Mouse (Mus musculus) cerebellum, adult 2 months (tissue): ENCODE data around the gene Gtpbp2. TPM values are rescaled to one million over a fixed set of nuclear protein-coding genes. Genes with fewer than 3 reads are reported as not detected.

ENCODE experiments used
- DNase-seq, 2 experiments: peaks; one replicate each; pipeline ENCODE4 v3.0.0; 2021
- H3K27ac ChIP-seq: fragments of 200-500 bp; 2 replicates; pipeline ENCODE4 v1.5.1; 2012; ENCODE audit warnings: low read length, control low read depth, inconsistent platforms; ENCODE audit not compliant: insufficient read depth
- H3K27me3 ChIP-seq: fragments of 200-500 bp; 2 replicates; pipeline ENCODE4 v1.6.1; 2012; ENCODE audit warnings: inconsistent platforms, mild to moderate bottlenecking, low read length, moderate library complexity; ENCODE audit not compliant: control insufficient read depth, insufficient read depth
- H3K4me1 ChIP-seq: fragments of 200-500 bp; 2 replicates; pipeline ENCODE4 v1.6.1; 2011; ENCODE audit warnings: low read length; ENCODE audit not compliant: control insufficient read depth, insufficient read depth
- H3K4me3 ChIP-seq: fragments of 200-500 bp; replicated peaks from 2 replicates; pipeline ENCODE3; 2011; ENCODE audit warnings: mild to moderate bottlenecking, low read depth, low read length, control low read depth; ENCODE audit not compliant: insufficient read depth
- CTCF ChIP-seq: fragments of 200-500 bp; IDR thresholded peaks from 2 replicates; pipeline ENCODE4 v1.5.1; 2011; ENCODE audit warnings: low read depth, mild to moderate bottlenecking, control low read depth, low read length, moderate library complexity, borderline replicate concordance; ENCODE audit not compliant: insufficient read depth
- POLR2A ChIP-seq: fragments of 200-500 bp; IDR thresholded peaks from 2 replicates; pipeline ENCODE4 v1.6.1; 2011; ENCODE audit warnings: low read length, control low read depth, borderline replicate concordance; ENCODE audit not compliant: insufficient read depth
- WGBS: fragments of 180-500 bp; shearing (Covaris S2); methylation state at CpG from one replicate; pipeline ENCODE4 v1.1.7; 2018; 5-methylcytosine and 5-hydroxymethylcytosine counted together
- polyA plus RNA-seq: library from polyadenylated mRNA; depleted of rRNA; stranded (reverse); fragments of >200 nt; gene quantifications from 2 replicates; pipeline ENCODE4 v1.2.3, GENCODE M21; 2012; rRNA removed

Gtpbp2 gene
- polyA plus RNA-seq, 1 experiment: 194 TPM

DNA sequence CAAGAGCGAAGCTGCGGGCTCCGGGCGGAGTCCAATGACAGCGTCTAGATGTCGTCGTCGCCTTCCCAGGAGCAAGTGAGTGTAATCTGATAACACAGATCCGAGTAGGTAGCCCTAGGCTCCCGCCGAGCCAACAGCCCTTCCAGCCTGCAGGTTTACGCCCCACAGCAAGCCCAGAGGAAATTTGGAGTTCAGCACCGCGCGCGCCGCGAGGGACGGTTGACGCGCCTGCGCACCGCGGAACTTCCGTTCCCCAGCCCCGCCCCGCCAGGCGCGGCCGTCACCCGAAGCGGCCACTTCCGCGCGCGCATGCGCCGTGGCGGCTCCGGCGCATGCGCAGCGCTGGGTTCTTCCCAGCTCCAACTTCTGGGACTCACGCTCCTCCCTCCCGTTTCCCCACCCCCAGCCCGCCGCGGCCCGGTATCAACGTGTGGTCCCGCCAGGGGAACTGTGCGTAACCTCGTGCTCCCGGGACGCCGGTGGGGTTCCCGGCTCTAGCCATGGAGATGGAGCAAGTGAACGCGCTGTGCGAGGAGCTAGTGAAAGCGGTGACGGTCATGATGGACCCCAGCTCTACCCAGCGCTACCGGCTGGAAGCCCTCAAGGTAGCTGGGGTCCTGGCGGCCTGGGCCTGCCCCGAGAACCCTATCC, 41.7 kb downstream of the Gtpbp2 start, which contains the start of the genes Polh and Xpo5:
Polh (minus strand) TSS at position 225 of the 651 bp plus-strand sequence.
Xpo5 (plus strand) TSS at position 362 of the 651 bp plus-strand sequence.
- WGBS: under 1% methylated on average over 66 of the region's 66 CpGs
- H3K4me1 ChIP-seq: no peaks in the 10 kb centered on the region
- H3K27me3 ChIP-seq: no peaks in the 10 kb centered on the region
- peak within 1 kb of the TSS; percentile 91 for H3K4me3 ChIP-seq
- TF ChIP-seq CTCF (no peak), POLR2A (peak; percentile 93)
- H3K27ac ChIP-seq: peak within 1 kb of the TSS; percentile 32
- peak; percentile 93 to 94 for DNase-seq

- TF ChIP-seq CTCF: no peak
- no peak for TF ChIP-seq POLR2A
- no peak for DNase-seq
- H3K27ac ChIP-seq: peak overlapping the region; percentile 32
- no peaks in the 10 kb centered on the region for H3K4me1 ChIP-seq
- no peaks in the 10 kb centered on the region for H3K27me3 ChIP-seq
- H3K4me3 ChIP-seq: peak overlapping the region; percentile 91
- under 1% methylated on average over 20 of the region's 20 CpGs for WGBS
These were observed 42.2 kb downstream of the Gtpbp2 start for GRCm38 (mm10) chr17:46203078-46203477.

DNA sequence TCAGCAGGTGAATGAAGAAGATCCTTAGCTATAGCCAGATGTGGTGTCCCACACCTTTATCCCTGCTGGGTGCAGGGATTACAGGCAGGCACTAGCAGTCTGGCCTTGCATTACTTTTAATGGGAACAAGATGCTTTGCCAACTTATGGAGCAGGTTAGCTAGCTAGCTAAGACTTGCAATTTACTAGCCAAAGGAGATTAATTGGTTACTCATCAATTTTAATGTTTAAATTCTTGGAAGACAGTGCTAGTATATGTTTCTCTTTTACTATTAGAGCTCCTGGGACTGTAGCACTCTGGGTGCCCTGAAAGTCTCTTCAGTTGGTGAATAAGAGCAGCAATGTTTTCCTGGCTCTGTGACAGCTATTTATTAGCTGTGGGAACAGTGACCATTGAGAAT, 45.8 kb downstream of the Gtpbp2 start:
- H3K4me1 ChIP-seq: no peaks in the 10 kb centered on the region
- H3K27ac ChIP-seq: no peak overlapping the region
- no peak for DNase-seq
- no peak overlapping the region for H3K4me3 ChIP-seq
- TF ChIP-seq CTCF: no peak
- no peak for TF ChIP-seq POLR2A
- no peaks in the 10 kb centered on the region for H3K27me3 ChIP-seq

DNA sequence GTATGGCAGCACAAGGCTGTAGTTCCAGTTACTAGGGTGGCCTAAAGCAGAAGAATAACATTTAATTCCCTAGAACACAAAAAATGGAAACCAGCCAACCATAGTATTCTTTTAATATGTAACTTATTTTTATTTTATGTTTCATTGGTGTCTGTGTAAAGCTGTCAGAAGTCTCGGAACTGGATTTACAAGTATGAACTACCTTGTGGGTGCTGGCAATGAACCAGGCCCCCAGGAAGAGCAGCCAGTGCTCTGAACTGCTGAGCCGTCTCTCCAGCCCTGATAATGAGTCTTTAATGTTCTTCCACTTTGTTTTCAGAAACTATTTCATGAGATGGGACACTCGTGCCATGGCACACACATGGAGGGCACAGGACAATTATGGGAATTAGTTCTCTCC, 49.7 kb downstream of the Gtpbp2 start:
- H3K4me1 ChIP-seq: no peaks in the 10 kb centered on the region
- TF ChIP-seq POLR2A (no peak), CTCF (no peak)
- 85% methylated on average over 3 of the region's 3 CpGs for WGBS
- DNase-seq: no peak
- H3K27me3 ChIP-seq: no peaks in the 10 kb centered on the region
- H3K27ac ChIP-seq: no peak overlapping the region
- no peak overlapping the region for H3K4me3 ChIP-seq

Other genes with a start within 250 kb of the Gtpbp2 start
- 195 and 196 TPM in 2 replicates for gene Vegfa, start 128.7 kb upstream of the Gtpbp2 start, polyA plus RNA-seq
- gene Mrps18a, start 50.0 kb upstream of the Gtpbp2 start, polyA plus RNA-seq: 131 and 134 TPM in 2 replicates
- 10.5 and 11.9 TPM in 2 replicates for gene Rsph9, start 16.8 kb upstream of the Gtpbp2 start, polyA plus RNA-seq
- 17.4 TPM in 2 replicates for gene Mad2l1bp, start 7.5 kb upstream of the Gtpbp2 start, polyA plus RNA-seq
- 5.8 and 6.7 TPM in 2 replicates for gene Polh, start 41.6 kb downstream of the Gtpbp2 start, polyA plus RNA-seq
- gene Xpo5, start 41.8 kb downstream of the Gtpbp2 start, polyA plus RNA-seq: 39.1 and 40.7 TPM in 2 replicates
- gene Polr1c, start 87.0 kb downstream of the Gtpbp2 start, polyA plus RNA-seq: 62.5 and 65.2 TPM in 2 replicates
- 111 and 117 TPM in 2 replicates for gene Yipf3, start 87.0 kb downstream of the Gtpbp2 start, polyA plus RNA-seq
- gene Lrrc73, start 92.5 kb downstream of the Gtpbp2 start, polyA plus RNA-seq: 26.8 and 28.1 TPM in 2 replicates
- 64.8 and 65.9 TPM in 2 replicates for gene Tjap1, start 122.0 kb downstream of the Gtpbp2 start, polyA plus RNA-seq
- gene Dlk2, start 136.4 kb downstream of the Gtpbp2 start, polyA plus RNA-seq: 8.8 and 9.0 TPM in 2 replicates
- gene Abcc10, start 167.3 kb downstream of the Gtpbp2 start, polyA plus RNA-seq: 17.2 and 18.6 TPM in 2 replicates
- gene Zfp318, start 222.7 kb downstream of the Gtpbp2 start, polyA plus RNA-seq: 27.4 and 27.8 TPM in 2 replicates